Mouse (Mus musculus): ENCODE results near the gene Mvb12a.
A peak's percentile ranks its signal among the peaks of the same experiment; 100 is the strongest.

DNA sequence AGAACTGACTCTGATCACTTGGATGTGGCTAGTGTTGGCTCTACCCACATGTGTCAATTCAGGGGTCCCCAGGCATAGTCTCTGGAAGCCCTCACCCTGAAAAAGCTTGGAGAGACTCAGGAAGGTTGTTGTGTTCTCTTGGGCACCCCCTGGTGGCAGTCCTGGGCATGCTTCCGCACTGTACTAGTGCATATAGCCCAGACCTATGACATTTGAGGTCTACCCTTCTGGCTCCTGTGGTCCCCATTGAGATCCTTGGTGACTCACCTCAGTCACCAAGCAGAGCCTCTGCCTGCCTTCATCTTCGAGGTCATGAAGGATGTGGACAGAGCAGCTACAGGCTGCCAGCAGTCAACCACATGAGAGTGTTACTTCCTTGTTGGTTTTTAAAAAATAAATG, 44.2 kb downstream of the Mvb12a start:
- TF ChIP-seq USF1 (IDR thresholded peaks at IDR 0.05; ENCODE audit: low read depth, low read length), result no peak
- TF ChIP-seq CTCF (conservative IDR thresholded peaks at IDR 0.05 in 1 of 2, IDR thresholded peaks at IDR 0.05 in 1 of 2; ENCODE audit: low read depth in 2 of 2, low read length in 2 of 2), result peak; percentile 38 to 54; a peak in 3 of 4 replicates
- no peak for TF ChIP-seq EP300 (IDR thresholded peaks at IDR 0.05; ENCODE audit: low read length)
- no peak for TF ChIP-seq CHD1 (IDR thresholded peaks at IDR 0.05; ENCODE audit: low read depth, low read length)
- no peak for TF ChIP-seq ZMIZ1 (IDR thresholded peaks at IDR 0.05; ENCODE audit: low read depth, low read length)
- TF ChIP-seq E2F4 (IDR thresholded peaks at IDR 0.05; ENCODE audit: insufficient replicate concordance, low read depth, low read length), result no peak
- TF ChIP-seq SMC3 (IDR thresholded peaks at IDR 0.05; ENCODE audit: low read depth, low read length), result peak; percentile 46
- no peak for TF ChIP-seq POLR2A (IDR thresholded peaks at IDR 0.05; ENCODE audit: low read depth, low read length)
- no peak for TF ChIP-seq POLR2AphosphoS2 (IDR thresholded peaks at IDR 0.05; ENCODE audit: low read depth, low read length)
- TF ChIP-seq ZNF384 (IDR thresholded peaks at IDR 0.05; ENCODE audit: low read depth, low read length), result no peak
- no peak for TF ChIP-seq NELFE (IDR thresholded peaks at IDR 0.05; ENCODE audit: low read depth, low read length)
